Comparison of ENCODE assay signal across 21 mouse cellular contexts in the genomic region with DNA sequence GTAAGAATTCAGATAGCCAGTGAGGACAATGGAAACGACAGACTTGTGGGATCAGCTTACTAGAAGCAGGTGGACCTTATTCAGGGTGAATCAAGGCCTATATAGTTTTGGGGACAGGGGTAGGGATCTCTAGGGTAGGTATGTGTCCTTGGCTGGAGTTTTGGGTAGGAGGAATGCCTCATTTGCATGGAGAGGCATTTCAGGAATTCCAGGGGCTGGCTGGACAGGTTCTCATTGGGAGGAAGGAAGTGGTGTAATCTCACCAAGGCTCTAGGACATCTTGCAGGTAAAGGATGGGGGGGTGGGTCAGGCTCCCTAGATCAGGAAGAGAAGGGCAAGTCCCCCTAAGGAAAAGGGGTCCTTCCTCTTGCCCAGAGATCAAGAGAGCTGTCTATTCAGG. TPM values are rescaled to one million over a fixed set of nuclear protein-coding genes. Genes with fewer than 3 reads are reported as not detected.
DNase-seq lines count a peak whose midpoint lies in the region; ATAC-seq and TF ChIP-seq lines count a peak whose summit lies in the region.
"Had no signal": no experiment of that assay in that cellular context is flagged by ENCODE, and none has a peak within 500 bp of the region (broad histone marks: within the 10 kb centered on the region; RNA-seq: fewer than 3 reads in every experiment).

No protein-coding gene starts in this region.

- in situ Hi-C loops in ES-E14 (cut with MboI; ENCODE audit: low sequenced_read_pairs in 2 of 2, unreplicated experiment in 2 of 2), result no loop called here

- H3K4me2 ChIP-seq in kidney, embryonic 16.5 days (replicated peaks; ENCODE audit: low read depth, low read length), result no peak overlapping the region
- H3K4me2 ChIP-seq in heart, embryonic 12.5 days, result no peak overlapping the region
- H3K4me2 ChIP-seq: embryonic facial prominence, embryonic 12.5 days; forebrain, embryonic 12.5 days had no signal

- H3K4me1 ChIP-seq in kidney, adult 2 months (ENCODE audit: control insufficient read depth, insufficient read depth, low read length), result no peaks in the 10 kb centered on the region
- H3K4me1 ChIP-seq in kidney, embryonic 16.5 days (ENCODE audit: insufficient read depth, low read length), result no peaks in the 10 kb centered on the region
- H3K4me1 ChIP-seq in ES-Bruce4 (ENCODE audit: control insufficient read depth, insufficient read depth, low read length) (no peaks in the 10 kb centered on the region), ES-E14 (ENCODE audit: control insufficient read depth in 2 of 2, insufficient read depth in 2 of 2, low read length in 2 of 2, poor library complexity in 1 of 2) (peaks cover 0 to 14% of the 10 kb centered on the region in 2 experiments; a peak in 2 of 4 replicates)
- no peaks in the 10 kb centered on the region for H3K4me1 ChIP-seq in heart, embryonic 12.5 days (replicated peaks)
- H3K4me1 ChIP-seq in forebrain, embryonic 10.5 days, result no peaks in the 10 kb centered on the region
- H3K4me1 ChIP-seq: embryonic facial prominence, embryonic 10.5 days; embryonic facial prominence, embryonic 12.5 days; forebrain, embryonic 12.5 days had no signal

- peak; percentile 79 for TF ChIP-seq EP300 in ES-Bruce4 (IDR thresholded peaks at IDR 0.05; ENCODE audit: insufficient read depth, low read depth, low read length)

- TF ChIP-seq CTCF in kidney, adult 2 months (conservative IDR thresholded peaks at IDR 0.05; ENCODE audit: insufficient read depth, insufficient read length, low read depth, low read length), result no peak
- no peak for TF ChIP-seq CTCF in ES-Bruce4 (IDR thresholded peaks at IDR 0.05; ENCODE audit: low read depth, low read length)

- H3K36me3 ChIP-seq in kidney, adult 2 months (ENCODE audit: control insufficient read depth, insufficient read depth, low read length), result no peaks in the 10 kb centered on the region
- H3K36me3 ChIP-seq in kidney, embryonic 16.5 days (ENCODE audit: insufficient read depth, low read length), result no peaks in the 10 kb centered on the region
- H3K36me3 ChIP-seq in ES-Bruce4 (ENCODE audit: control insufficient read depth, insufficient read depth, low read length, poor library complexity, severe bottlenecking) (no peaks in the 10 kb centered on the region), ES-E14 (ENCODE audit: control insufficient read depth, insufficient read depth, low read length, poor library complexity, severe bottlenecking) (no peaks in the 10 kb centered on the region)
- no peaks in the 10 kb centered on the region for H3K36me3 ChIP-seq in heart, embryonic 12.5 days
- no peaks in the 10 kb centered on the region for H3K36me3 ChIP-seq in forebrain, embryonic 10.5 days (replicated peaks)
- H3K36me3 ChIP-seq: embryonic facial prominence, embryonic 10.5 days; embryonic facial prominence, embryonic 12.5 days; forebrain, embryonic 12.5 days had no signal

- H3K9ac ChIP-seq in kidney, embryonic 16.5 days (replicated peaks; ENCODE audit: low read length), result no peak overlapping the region
- peak overlapping the region; percentile 69 for H3K9ac ChIP-seq in ES-Bruce4 (ENCODE audit: low read depth, poor library complexity, severe bottlenecking)
- no peak overlapping the region for H3K9ac ChIP-seq in ES-E14 (ENCODE audit: insufficient read depth, low read depth, low read length, poor library complexity, severe bottlenecking)
- no peak overlapping the region for H3K9ac ChIP-seq in heart, embryonic 12.5 days
- H3K9ac ChIP-seq: embryonic facial prominence, embryonic 12.5 days; forebrain, embryonic 12.5 days had no signal

- no peak overlapping the region for H3K4me3 ChIP-seq in kidney, adult 2 months (ENCODE audit: insufficient read depth, low read depth, low read length)
- H3K4me3 ChIP-seq in kidney, embryonic 16.5 days (ENCODE audit: low read length), result no peak overlapping the region
- no peak overlapping the region for H3K4me3 ChIP-seq in ES-Bruce4 (ENCODE audit: low read depth, low read length)
- peak overlapping the region in 1 of 2 experiments; percentile 31; a peak in 2 of 4 replicates for H3K4me3 ChIP-seq in ES-E14 (ENCODE audit: insufficient read depth in 1 of 2, low read depth in 1 of 2, low read length in 2 of 2, poor library complexity in 1 of 2, severe bottlenecking in 1 of 2)
- H3K4me3 ChIP-seq in heart, embryonic 12.5 days, result no peak overlapping the region
- no peak overlapping the region for H3K4me3 ChIP-seq in forebrain, embryonic 10.5 days
- H3K4me3 ChIP-seq: embryonic facial prominence, embryonic 10.5 days; embryonic facial prominence, embryonic 12.5 days; forebrain, embryonic 12.5 days had no signal

- no peaks in the 10 kb centered on the region for H3K9me3 ChIP-seq in kidney, embryonic 16.5 days (ENCODE audit: low read length)
- H3K9me3 ChIP-seq in ES-Bruce4 (replicated peaks; ENCODE audit: control insufficient read depth, insufficient read depth, low read length, poor library complexity, severe bottlenecking), result no peaks in the 10 kb centered on the region
- H3K9me3 ChIP-seq in ES-E14 (ENCODE audit: control insufficient read depth, insufficient read depth, low read depth, low read length), result no peaks in the 10 kb centered on the region
- no peaks in the 10 kb centered on the region for H3K9me3 ChIP-seq in heart, embryonic 12.5 days (replicated peaks)
- H3K9me3 ChIP-seq in forebrain, embryonic 10.5 days, result no peaks in the 10 kb centered on the region
- H3K9me3 ChIP-seq: embryonic facial prominence, embryonic 10.5 days; embryonic facial prominence, embryonic 12.5 days; forebrain, embryonic 12.5 days had no signal

- peak; percentile 20 for DNase-seq in kidney, adult 2 months
- DNase-seq in ES-E14 (ENCODE audit: low read depth, low spot score) (no peak), ZHBTc4 (ENCODE audit: low read depth, low spot score) (peak; percentile 72)
- no peak for DNase-seq in ovary, postnatal 14 days (ENCODE audit: low spot score)
- DNase-seq in forebrain, embryonic 10.5 days (ENCODE audit: extremely low spot score, low spot score), result no peak
- DNase-seq: adrenal gland, adult 8-10 months; adrenal gland, postnatal 14 days; adrenal gland, postnatal 36 days; cerebellum, adult 11-12 months; cerebellum, adult 2 months; cerebellum, adult 9-10 months; cerebellum, postnatal 25 days had no signal

- H3K27ac ChIP-seq in kidney, adult 2 months (ENCODE audit: insufficient read depth, low read depth, low read length), result no peak overlapping the region
- H3K27ac ChIP-seq in kidney, embryonic 16.5 days (ENCODE audit: low read length), result no peak overlapping the region
- H3K27ac ChIP-seq in ES-Bruce4 (ENCODE audit: insufficient read depth, low read length) (peak overlapping the region; percentile 97), ES-E14 (ENCODE audit: insufficient read depth, low read depth, low read length, poor library complexity, severe bottlenecking) (peak overlapping the region; percentile 66; the same call in 1 of the 2 replicates)
- no peak overlapping the region for H3K27ac ChIP-seq in heart, embryonic 12.5 days (ENCODE audit: poor library complexity, severe bottlenecking)
- no peak overlapping the region for H3K27ac ChIP-seq in forebrain, embryonic 10.5 days
- H3K27ac ChIP-seq: embryonic facial prominence, embryonic 10.5 days; embryonic facial prominence, embryonic 12.5 days; forebrain, embryonic 12.5 days had no signal

- no peaks in the 10 kb centered on the region for H3K27me3 ChIP-seq in kidney, adult 2 months (replicated peaks; ENCODE audit: control insufficient read depth, insufficient read depth, low read length)
- H3K27me3 ChIP-seq in kidney, embryonic 16.5 days (ENCODE audit: insufficient read depth, low read length), result no peaks in the 10 kb centered on the region
- H3K27me3 ChIP-seq in ES-Bruce4 (ENCODE audit: control insufficient read depth, insufficient read depth, low read length, poor library complexity, severe bottlenecking), result no peaks in the 10 kb centered on the region
- peaks cover 4% of the 10 kb centered on the region; the same call in 1 of the 2 replicates for H3K27me3 ChIP-seq in heart, embryonic 12.5 days (replicated peaks)
- H3K27me3 ChIP-seq in forebrain, embryonic 10.5 days (ENCODE audit: poor library complexity, severe bottlenecking), result no peaks in the 10 kb centered on the region
- H3K27me3 ChIP-seq: embryonic facial prominence, embryonic 12.5 days; forebrain, embryonic 12.5 days had no signal

- no peak for TF ChIP-seq POLR2A in kidney, adult 2 months (IDR thresholded peaks at IDR 0.05; ENCODE audit: low read depth, low read length)
- no peak for TF ChIP-seq POLR2A in ES-Bruce4 (IDR thresholded peaks at IDR 0.05; ENCODE audit: insufficient read depth, low read length)

- no peak for ATAC-seq in kidney, embryonic 16.5 days (ENCODE audit: low FRiP score, low TSS enrichment)
- ATAC-seq in heart, embryonic 12.5 days (ENCODE audit: insufficient number of reproducible peaks, low FRiP score), result no peak
- ATAC-seq: activated CD4-positive, CD25-positive, alpha-beta regulatory T cell, adult 4 months; forebrain, embryonic 14.5 days; forebrain, embryonic 16.5 days had no signal

- WGBS in kidney, adult 2 months, result 35% methylated on average over 1 of the region's 1 CpGs
- WGBS in kidney, embryonic 16.5 days, result 48% methylated on average over 1 of the region's 1 CpGs
- WGBS in heart, embryonic 12.5 days, result 23% methylated on average over 1 of the region's 1 CpGs
- WGBS in forebrain, embryonic 10.5 days, result 68% methylated on average over 1 of the region's 1 CpGs

RNA-seq across cellular contexts. Expression of gene Tet1, which starts 6.0 kb away (rescaled TPM):
- 1.4 and 1.7 TPM in 2 replicates for polyA plus RNA-seq in kidney, adult 2 months (2012; rRNA removed)
- polyA plus RNA-seq in kidney, embryonic 16.5 days (2015; fragmentation: Nextera tagmentation; extraction: Ambion mirVana), result 23.4 and 28.4 TPM in 2 replicates
- 231 and 239 TPM in 2 replicates for polyA plus RNA-seq in ES-Bruce4 (2011; ENCODE audit: insufficient read depth, insufficient read length, low read depth, missing spikeins)
- total RNA-seq in ES-E14 (2012; rRNA removed), result 307 and 557 TPM in 2 replicates
- polyA plus RNA-seq in heart, embryonic 12.5 days (2016; fragmentation: Nextera tagmentation; extraction: Ambion mirVana), result 28.7 and 35.4 TPM in 2 replicates
- 30.6 and 33.1 TPM in 2 replicates for polyA plus RNA-seq in forebrain, embryonic 10.5 days (2016; fragmentation: Nextera tagmentation; extraction: Ambion mirVana)

RNA-seq across cellular contexts. Expression of gene Slc25a16, which starts 17.6 kb away (rescaled TPM):
- 105 and 143 TPM in 2 replicates for polyA plus RNA-seq in kidney, adult 2 months (2012; rRNA removed)
- polyA plus RNA-seq in kidney, embryonic 16.5 days (2015; fragmentation: Nextera tagmentation; extraction: Ambion mirVana), result 19.0 and 19.4 TPM in 2 replicates
- 11.3 and 11.6 TPM in 2 replicates for polyA plus RNA-seq in ES-Bruce4 (2011; ENCODE audit: insufficient read depth, insufficient read length, low read depth, missing spikeins)
- 12.8 and 16.3 TPM in 2 replicates for total RNA-seq in ES-E14 (2012; rRNA removed)
- polyA plus RNA-seq in heart, embryonic 12.5 days (2016; fragmentation: Nextera tagmentation; extraction: Ambion mirVana), result 13.1 and 13.3 TPM in 2 replicates
- polyA plus RNA-seq in forebrain, embryonic 10.5 days (2016; fragmentation: Nextera tagmentation; extraction: Ambion mirVana), result 10.7 and 11.9 TPM in 2 replicates

RNA-seq across cellular contexts. Expression of gene Dna2, which starts 44.0 kb away (rescaled TPM):
- 6.9 TPM in 2 replicates for polyA plus RNA-seq in kidney, adult 2 months (2012; rRNA removed)
- 16.6 and 19.7 TPM in 2 replicates for polyA plus RNA-seq in kidney, embryonic 16.5 days (2015; fragmentation: Nextera tagmentation; extraction: Ambion mirVana)
- polyA plus RNA-seq in ES-Bruce4 (2011; ENCODE audit: insufficient read depth, insufficient read length, low read depth, missing spikeins), result 39.5 and 46.7 TPM in 2 replicates
- total RNA-seq in ES-E14 (2012; rRNA removed), result 26.4 and 28.5 TPM in 2 replicates
- polyA plus RNA-seq in heart, embryonic 12.5 days (2016; fragmentation: Nextera tagmentation; extraction: Ambion mirVana), result 25.5 and 26.5 TPM in 2 replicates
- 40.5 and 41.3 TPM in 2 replicates for polyA plus RNA-seq in forebrain, embryonic 10.5 days (2016; fragmentation: Nextera tagmentation; extraction: Ambion mirVana)

Comparison
In these comparisons a context has a peak if more than half of its experiments do, and no peak if none do; other contexts are left out.
1. DNase-seq: peak in kidney, adult 2 months (single experiment) and ZHBTc4 (single experiment); none in ES-E14 (single experiment), ovary, postnatal 14 days (single experiment) and forebrain, embryonic 10.5 days (single experiment).
2. H3K27ac ChIP-seq: peak in ES-Bruce4 (single experiment) and ES-E14 (single experiment); none in kidney, adult 2 months (single experiment), kidney, embryonic 16.5 days (single experiment), heart, embryonic 12.5 days (single experiment) and forebrain, embryonic 10.5 days (single experiment).